Mouse (Mus musculus) layer of hippocampus, adult 18-20 months (tissue): ENCODE measurements around the gene Gmip. TPM values are rescaled to one million over a fixed set of nuclear protein-coding genes. Genes with fewer than 3 reads are reported as not detected.

Source experiments
- DNase-seq, 2 experiments: peaks; one replicate each; pipeline ENCODE4 v3.0.0; 2022; ENCODE audit warnings: low spot score in 2 of 2
- total RNA-seq, 2 experiments: library from RNA; stranded (reverse); gene quantifications; 2 replicates each; pipeline ENCODE4 v1.2.3; 2021

Gene Gmip
- total RNA-seq, 2 experiments from 2014 or later = 12.1 to 13.3 TPM

DNA sequence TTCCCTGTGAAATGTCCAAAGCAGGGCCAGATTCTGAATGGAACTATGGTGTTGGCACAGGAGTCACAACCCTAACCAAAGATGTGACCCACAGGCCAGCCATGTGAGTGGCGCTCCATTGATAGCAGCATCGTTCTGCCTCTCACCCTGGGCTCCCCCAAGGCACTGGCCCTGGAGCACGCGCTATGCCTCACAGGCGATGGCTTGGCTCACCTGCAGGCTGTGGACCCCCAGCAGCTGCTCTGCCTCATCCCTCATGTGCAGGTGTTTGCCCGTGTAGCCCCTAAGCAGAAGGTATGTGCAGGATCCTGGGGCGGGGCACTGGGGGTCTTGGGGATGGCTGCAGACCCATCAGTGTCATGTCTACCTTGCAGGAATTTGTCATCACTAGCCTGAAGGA, 5.1 kb upstream of the Gmip start:
- no peak for DNase-seq

GRCm38 (mm10) chr8:69804537-69804936, 3.9 kb upstream of the Gmip start:
- no peak for DNase-seq

- DNase-seq = no peak
Measured at GRCm38 (mm10) chr8:69805086-69805485, 3.4 kb upstream of the Gmip start.

GRCm38 (mm10) chr8:69805491-69805890, 3.0 kb upstream of the Gmip start:
- DNase-seq = no peak

DNA sequence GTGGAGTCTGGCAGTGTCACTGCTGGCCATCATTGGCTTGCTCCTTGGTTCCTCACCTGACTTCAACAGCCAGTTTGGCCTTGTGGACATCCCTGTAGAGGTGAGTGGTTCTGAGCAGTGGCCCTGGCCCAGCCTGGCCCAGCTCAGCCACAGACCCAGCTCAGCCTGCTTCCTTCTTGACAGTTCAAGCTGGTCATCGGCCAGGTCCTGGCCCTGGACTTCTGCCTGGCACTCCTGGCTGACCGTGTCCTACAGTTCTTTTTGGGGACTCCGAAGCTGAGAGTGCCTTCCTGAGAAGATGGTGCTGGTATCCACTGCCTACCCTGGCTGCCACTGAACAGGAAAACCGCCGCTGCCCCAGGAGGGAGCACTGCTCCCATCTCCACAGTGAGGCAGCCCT, 1.2 kb upstream of the Gmip start:
- no peak for DNase-seq

DNA sequence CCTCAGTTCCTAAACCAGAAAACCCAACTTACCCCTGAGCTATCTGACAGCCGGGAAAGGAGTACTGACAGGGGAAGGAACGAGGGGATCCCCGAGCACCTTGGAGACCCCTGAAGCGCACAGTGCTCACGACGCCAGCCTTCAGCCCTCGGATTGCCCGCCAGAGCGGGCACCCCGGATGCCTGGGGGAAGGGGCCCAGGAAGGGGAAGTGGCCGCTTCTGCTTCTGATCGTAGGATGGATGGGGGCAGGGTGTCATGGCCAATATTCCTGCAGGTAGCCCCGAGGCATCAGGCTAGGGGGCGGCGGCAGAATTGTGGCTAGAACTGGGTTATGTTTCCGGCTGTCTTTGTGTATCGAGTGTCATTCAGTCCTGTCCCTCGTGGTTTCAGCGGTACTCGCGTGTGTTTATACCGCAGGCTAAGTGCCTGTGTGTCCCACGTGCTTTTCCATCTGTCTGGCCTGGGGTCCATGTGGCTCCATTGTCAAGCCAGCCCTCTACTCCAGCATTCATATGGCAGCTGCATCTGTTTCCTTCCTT, 455 bp downstream of the Gmip start:
- peak in 1 of 2 experiments; percentile 52 for DNase-seq

- DNase-seq = no peak
Measured at GRCm38 (mm10) chr8:69809820-69810219, 1.3 kb downstream of the Gmip start.

- no peak for DNase-seq
Measured at GRCm38 (mm10) chr8:69814881-69815280, 6.4 kb downstream of the Gmip start.

- DNase-seq = no peak
Measured at GRCm38 (mm10) chr8:69815396-69815795, 6.9 kb downstream of the Gmip start.

- DNase-seq = no peak
Measured at GRCm38 (mm10) chr8:69820466-69820865, 12.0 kb downstream of the Gmip start.

DNA sequence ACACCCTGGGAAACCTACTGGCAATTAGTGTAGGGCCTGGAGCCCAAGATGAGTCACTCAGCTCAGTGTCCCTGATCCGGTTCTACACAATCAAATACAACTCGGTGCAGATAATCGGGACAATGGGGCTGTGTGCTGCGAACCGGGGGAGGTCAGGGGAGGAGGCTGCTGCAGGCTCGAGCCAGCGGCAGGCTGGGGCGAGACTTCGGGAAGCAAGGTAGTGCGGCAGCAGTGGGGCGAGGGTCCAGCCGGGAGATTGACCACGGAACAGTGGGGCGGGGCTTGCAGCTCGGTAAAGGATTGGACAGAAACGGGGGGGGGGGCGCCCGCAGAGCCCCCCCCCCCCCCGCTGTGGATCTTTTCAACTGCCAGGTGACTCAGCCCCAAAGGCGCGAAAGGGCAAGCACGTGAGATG, 13.5 kb downstream of the Gmip start:
- no peak for DNase-seq

DNA sequence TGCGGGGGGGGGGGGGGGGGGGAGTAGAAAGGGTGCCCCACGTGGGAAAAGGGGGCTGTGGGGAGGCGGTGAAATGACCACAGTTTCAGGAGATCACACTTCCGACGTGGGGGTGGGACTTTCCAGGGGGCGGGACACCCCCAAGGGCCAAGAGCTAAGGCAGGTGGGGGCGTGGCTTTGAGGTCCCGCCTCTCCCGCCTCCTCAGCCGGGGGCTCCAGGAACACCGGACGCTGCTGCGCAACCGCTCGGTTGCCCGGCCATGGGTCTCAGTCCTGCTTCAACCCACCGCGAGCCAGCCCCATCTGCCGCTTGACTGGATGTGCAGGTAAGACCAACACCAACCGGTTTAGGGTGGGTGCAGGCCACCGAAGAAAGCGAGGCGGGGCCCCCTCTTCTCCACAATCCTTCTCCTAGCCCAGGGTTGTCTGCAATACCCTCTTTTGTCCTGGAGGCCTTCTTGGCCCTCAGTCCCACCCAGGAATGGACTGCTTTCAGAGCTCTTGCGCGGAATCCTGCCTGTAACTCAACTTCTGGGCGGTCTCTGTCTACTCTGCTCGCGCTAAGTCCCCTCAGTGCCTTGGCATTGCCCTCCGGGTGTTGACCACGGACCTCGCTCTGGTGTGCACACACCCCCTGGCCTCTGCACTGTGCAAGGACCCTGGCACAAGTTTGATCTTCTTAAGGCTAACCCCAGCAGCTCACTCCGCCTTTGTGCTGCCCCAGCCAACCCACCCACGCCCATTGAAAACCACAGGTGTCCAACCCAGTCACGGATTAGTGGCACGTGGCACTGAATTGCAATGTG, 14.1 kb downstream of the Gmip start, which contains the start of gene Lpar2:
Gene Lpar2 (plus strand): TSS at position 44 of the 806 bp plus-strand sequence.
- no peak for DNase-seq

- no peak for DNase-seq
Measured at GRCm38 (mm10) chr8:69826371-69826770, 17.9 kb downstream of the Gmip start.

DNA sequence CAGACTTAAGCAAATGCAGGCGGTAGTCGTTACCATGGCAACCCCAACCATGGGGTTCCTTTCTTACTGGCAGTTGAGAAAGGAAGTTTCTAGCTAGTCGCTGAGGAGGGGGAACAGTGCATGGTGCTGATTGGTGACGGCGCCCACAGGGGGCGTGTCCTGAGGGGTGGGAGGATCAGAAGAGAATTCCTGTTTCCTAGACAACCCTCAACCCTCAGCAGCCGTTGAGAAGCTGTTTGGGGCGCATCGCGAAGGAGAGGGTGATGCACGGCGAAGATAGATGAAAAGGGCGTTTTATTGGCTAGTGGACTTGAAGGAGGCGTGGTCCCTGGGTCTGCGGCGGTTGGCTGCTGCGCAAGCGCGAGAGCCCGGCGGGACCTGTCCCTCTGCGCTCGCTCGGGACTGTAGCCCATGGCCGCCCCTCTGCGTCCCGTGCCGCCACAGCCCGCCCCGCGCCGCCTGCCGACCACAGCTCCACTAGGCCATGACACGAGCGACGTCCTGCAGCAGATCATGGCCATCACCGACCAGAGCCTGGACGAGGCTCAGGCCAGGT, 23.9 kb downstream of the Gmip start, which contains the start of gene Pbx4:
Gene Pbx4 (plus strand): TSS at position 194 of the 556 bp plus-strand sequence.
- peak; percentile 95 for DNase-seq

- DNase-seq = no peak
Measured at GRCm38 (mm10) chr8:69837057-69837682, 28.7 kb downstream of the Gmip start.

DNA sequence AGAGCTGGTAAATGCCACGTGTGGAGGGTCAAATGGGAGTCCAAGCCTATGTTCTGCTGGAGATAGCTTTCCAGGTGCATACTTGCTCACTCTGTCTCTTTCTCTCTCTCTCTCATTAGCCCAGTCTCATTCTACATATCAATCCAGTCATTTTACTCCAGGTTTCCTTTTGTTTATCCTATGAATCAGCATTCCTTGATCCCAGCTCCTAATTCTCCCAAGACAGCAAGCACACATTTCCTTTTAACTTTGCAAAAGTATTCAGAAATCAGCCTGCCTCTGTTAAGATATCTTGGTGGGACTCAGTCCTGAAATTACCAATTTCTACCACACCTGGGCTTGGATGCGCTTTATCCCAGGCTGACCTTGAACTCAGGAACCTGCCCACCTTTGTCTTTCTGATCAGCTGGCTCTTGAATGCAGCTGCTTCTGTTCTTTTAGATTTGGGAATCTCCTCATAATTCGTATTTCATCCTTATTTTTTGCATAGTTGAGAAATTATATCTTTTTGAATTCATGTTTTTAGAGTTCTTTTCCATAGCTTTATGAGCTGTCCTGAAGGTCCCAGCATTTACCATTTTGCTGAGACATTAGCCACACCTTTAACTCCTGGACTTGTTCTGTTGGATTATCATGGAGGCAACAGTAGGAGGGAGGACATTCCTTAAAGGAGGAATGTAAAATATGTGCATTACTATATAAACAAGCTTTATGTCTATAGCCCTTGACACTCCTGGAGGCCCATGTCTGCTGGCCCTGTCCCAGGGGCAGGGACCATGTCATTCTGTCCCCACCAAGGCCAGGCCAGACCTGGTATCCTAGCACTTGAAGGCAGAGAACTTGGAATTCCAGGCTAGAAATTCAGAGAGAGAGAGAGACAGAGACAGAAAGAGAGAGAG, 38.9 kb downstream of the Gmip start:
- no peak for DNase-seq

GRCm38 (mm10) chr8:69848951-69849350, 40.5 kb downstream of the Gmip start:
- DNase-seq = no peak

- DNase-seq = no peak
Measured at GRCm38 (mm10) chr8:69849899-69850298, 41.4 kb downstream of the Gmip start.

DNA sequence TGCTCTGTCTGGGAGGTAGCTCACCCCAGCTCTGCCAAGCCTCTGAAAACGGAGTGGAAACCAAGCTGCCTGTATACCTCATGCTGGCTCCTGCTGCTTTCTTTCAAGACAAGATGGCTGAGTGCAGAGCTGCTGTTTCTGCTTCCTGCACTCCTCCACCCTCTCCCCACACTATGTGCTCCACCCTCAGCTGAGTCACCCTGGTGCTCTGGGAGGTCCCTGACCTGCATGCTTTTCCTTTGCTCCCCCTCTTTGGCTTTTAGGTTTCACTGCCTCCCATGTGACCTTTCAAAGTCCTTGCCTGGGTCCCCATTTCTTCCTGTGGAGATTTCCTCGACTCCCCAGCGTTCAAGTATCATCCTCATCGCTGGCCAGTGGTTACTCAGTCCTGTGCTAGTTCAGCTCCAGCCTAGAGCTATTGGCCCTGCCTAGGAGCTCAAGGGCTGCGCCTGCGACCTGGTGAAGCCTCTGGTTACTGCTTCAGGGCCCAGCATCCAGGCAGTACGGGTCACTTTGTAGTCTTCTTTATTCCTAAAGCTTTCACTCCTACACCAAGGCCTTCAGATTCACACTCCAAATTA, 42.5 kb downstream of the Gmip start:
- no peak for DNase-seq

DNA sequence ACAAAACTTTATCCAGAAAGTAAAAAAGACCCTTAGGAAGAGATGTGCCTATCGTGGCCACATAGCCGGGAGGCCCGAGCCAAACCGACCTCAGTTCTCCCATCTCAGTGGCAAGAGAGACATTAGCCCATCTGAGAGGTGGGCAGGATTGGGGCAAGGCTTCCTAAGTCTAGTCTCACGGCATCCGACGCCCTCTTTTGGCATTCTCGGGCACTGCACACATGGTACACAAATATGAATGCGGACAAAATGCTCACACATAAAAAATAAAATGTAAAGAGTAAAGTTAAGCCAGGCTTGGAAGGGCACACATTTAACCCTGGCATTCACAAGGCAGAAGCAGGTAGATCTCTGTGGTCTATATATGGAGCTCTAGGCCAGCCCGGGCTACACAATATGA, 45.4 kb downstream of the Gmip start:
- no peak for DNase-seq

DNA sequence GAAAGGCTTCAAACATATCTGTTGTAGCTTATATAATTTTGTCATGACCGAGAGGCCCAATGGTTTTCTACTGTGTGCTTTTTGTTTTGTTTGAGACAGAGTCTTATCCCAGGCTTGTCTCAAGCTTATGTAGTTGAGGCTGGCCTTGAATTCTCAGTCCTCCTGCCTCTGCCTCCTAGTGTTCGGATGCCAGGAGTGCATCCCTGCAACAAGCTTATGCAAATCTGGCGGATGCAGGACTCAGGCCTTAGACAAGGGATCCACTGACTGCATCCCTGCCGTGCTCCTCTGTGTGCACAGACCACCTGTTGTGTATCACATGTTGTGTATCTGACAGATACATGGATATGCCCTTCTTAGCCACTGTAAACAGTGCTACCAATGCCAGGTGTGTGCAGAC, 52.3 kb downstream of the Gmip start:
- no peak for DNase-seq
